Mouse (Mus musculus) neural tube, embryonic 15.5 days (tissue): ENCODE measurements at regions not wholly inside any gene's neighbourhood (a gene's known extent, or its start where the extent isn't known, plus 50 kb on each side); places are given as distances from the start of the nearest gene placed in this dataset.
A peak's percentile ranks its signal among the peaks of the same experiment; 100 is the strongest.

ENCODE experiments used
- ATAC-seq: fragments of 200-750 bp; cut with Nextera tagmentation; 2 replicates; pipeline ENCODE4 v1.8.0; 2017; ENCODE audit warnings: mild to moderate bottlenecking, moderate TSS enrichment, moderate library complexity; ENCODE audit not compliant: low FRiP score
- H3K27ac ChIP-seq: fragments of 300-500 bp; sonication (generic); replicated peaks from 2 replicates; pipeline ENCODE4 v1.5.1; 2015; ENCODE audit warnings: mild to moderate bottlenecking, inconsistent platforms
- H3K27me3 ChIP-seq: fragments of 300-500 bp; sonication (generic); replicated peaks from 2 replicates; pipeline ENCODE4 v1.6.1; 2015; ENCODE audit warnings: inconsistent platforms
- H3K36me3 ChIP-seq: fragments of 300-500 bp; sonication (generic); 2 replicates; pipeline ENCODE4 v1.6.1; 2015; ENCODE audit warnings: inconsistent platforms
- H3K4me1 ChIP-seq: fragments of 300-500 bp; sonication (generic); 2 replicates; pipeline ENCODE4 v1.6.1; 2015; ENCODE audit warnings: inconsistent platforms
- H3K4me2 ChIP-seq: fragments of 300-500 bp; sonication (generic); 2 replicates; pipeline ENCODE4 v1.6.1; 2015; ENCODE audit warnings: inconsistent platforms, mild to moderate bottlenecking, moderate library complexity
- H3K4me3 ChIP-seq: fragments of 300-500 bp; sonication (generic); replicated peaks from 2 replicates; pipeline ENCODE4 v1.5.1; 2015; ENCODE audit warnings: mild to moderate bottlenecking, inconsistent platforms
- H3K9ac ChIP-seq: fragments of 300-500 bp; sonication (generic); replicated peaks from 2 replicates; pipeline ENCODE4 v1.6.1; 2015; ENCODE audit warnings: mild to moderate bottlenecking, inconsistent platforms
- H3K9me3 ChIP-seq: fragments of 300-500 bp; sonication (generic); replicated peaks from 2 replicates; pipeline ENCODE4 v1.6.1; 2016; ENCODE audit warnings: inconsistent platforms
- WGBS: fragments of 180-500 bp; shearing (Covaris S2); methylation state at CpG from one replicate; pipeline ENCODE4 v1.1.7; 2015; ENCODE audit warnings: mixed read lengths; 5-methylcytosine and 5-hydroxymethylcytosine counted together

GRCm38 (mm10) chr10:46827109-46827812 is 1249.6 kb downstream of the Hace1 start:
- Histone ChIP-seq H3K9ac (no peak overlapping the region), H3K9me3 (no peaks in the 10 kb centered on the region), H3K27ac (peak overlapping the region; percentile 69), H3K4me3 (no peak overlapping the region), H3K4me2 (no peak overlapping the region), H3K27me3 (no peaks in the 10 kb centered on the region), H3K4me1 (no peaks in the 10 kb centered on the region), H3K36me3 (no peaks in the 10 kb centered on the region)
- ATAC-seq = no peak
- WGBS = 29% methylated on average over 1 of the region's 1 CpGs

GRCm38 (mm10) chr10:46828164-46828563 is 1250.5 kb downstream of the Hace1 start:
- no peak overlapping the region for H3K27ac ChIP-seq
- H3K4me3 ChIP-seq = no peak overlapping the region
- WGBS = 42% methylated on average over 2 of the region's 2 CpGs
- H3K27me3 ChIP-seq = no peaks in the 10 kb centered on the region
- no peak for ATAC-seq
- H3K4me1 ChIP-seq = no peaks in the 10 kb centered on the region
- no peak overlapping the region for H3K4me2 ChIP-seq
- H3K9ac ChIP-seq = no peak overlapping the region
- no peaks in the 10 kb centered on the region for H3K9me3 ChIP-seq
- no peaks in the 10 kb centered on the region for H3K36me3 ChIP-seq

- Histone ChIP-seq H3K4me3 (no peak overlapping the region), H3K36me3 (no peaks in the 10 kb centered on the region), H3K4me2 (no peak overlapping the region), H3K27me3 (no peaks in the 10 kb centered on the region), H3K4me1 (no peaks in the 10 kb centered on the region; the same call in 1 of the 2 replicates), H3K9ac (no peak overlapping the region), H3K9me3 (no peaks in the 10 kb centered on the region), H3K27ac (no peak overlapping the region)
- ATAC-seq = no peak; the same call in 1 of the 2 replicates
- WGBS = 56% methylated on average over 3 of the region's 3 CpGs
These were observed 1268.1 kb downstream of the Hace1 start for GRCm38 (mm10) chr10:46845578-46846314.
